Mouse (Mus musculus) lung, embryonic 16.5 days (tissue): Measurements from ENCODE around the gene Rrp1b. TPM values are rescaled to one million over a fixed set of nuclear protein-coding genes. Genes with fewer than 3 reads are reported as not detected.
"Not testable (repeated sequence)": the region's sequence is repeated elsewhere in the genome, so short reads cannot be mapped to it uniquely, and the experiment has no call there.

Experiments
- ATAC-seq: fragments of 200-750 bp; cut with Nextera tagmentation; 2 replicates; pipeline ENCODE4 v1.8.0; 2017; ENCODE audit warnings: low read depth, mild to moderate bottlenecking, moderate library complexity
- H3K27ac ChIP-seq: fragments of 300-500 bp; sonication (generic); 2 replicates; pipeline ENCODE4 v1.5.1; 2014; ENCODE audit warnings: mild to moderate bottlenecking, control low read depth, low read length
- H3K27me3 ChIP-seq: fragments of 300-500 bp; sonication (generic); 2 replicates; pipeline ENCODE4 v1.6.1; 2014; ENCODE audit warnings: low read depth, low read length, mixed read lengths; ENCODE audit not compliant: control insufficient read depth, insufficient read depth
- H3K36me3 ChIP-seq: fragments of 300-500 bp; sonication (generic); 2 replicates; pipeline ENCODE4 v1.6.1; 2014; ENCODE audit warnings: low read length; ENCODE audit not compliant: control insufficient read depth, insufficient read depth
- H3K4me1 ChIP-seq: fragments of 300-500 bp; sonication (generic); replicated peaks from 2 replicates; pipeline ENCODE4 v1.6.1; 2014; ENCODE audit warnings: low read length, mixed read lengths; ENCODE audit not compliant: control insufficient read depth, insufficient read depth
- H3K4me2 ChIP-seq: fragments of 300-500 bp; sonication (generic); 2 replicates; pipeline ENCODE4 v1.6.1; 2014; ENCODE audit warnings: low read depth, low read length, control low read depth
- H3K4me3 ChIP-seq: fragments of 300-500 bp; sonication (generic); 2 replicates; pipeline ENCODE4 v1.5.1; 2014; ENCODE audit warnings: mild to moderate bottlenecking, low read length, control low read depth
- H3K9ac ChIP-seq: fragments of 300-500 bp; sonication (generic); 2 replicates; pipeline ENCODE4 v1.6.1; 2014; ENCODE audit warnings: low read length, control low read depth
- H3K9me3 ChIP-seq: fragments of 300-500 bp; sonication (generic); 2 replicates; pipeline ENCODE4 v1.6.1; 2016; ENCODE audit warnings: low read length; ENCODE audit not compliant: control insufficient read depth
- WGBS: fragments of 180-500 bp; shearing (Covaris S2); extraction: QIAGEN DNeasy Blood & Tissue Kit; methylation state at CpG from one replicate; pipeline ENCODE4 v1.1.7; 2014; 5-methylcytosine and 5-hydroxymethylcytosine counted together
- polyA plus RNA-seq: library from polyadenylated mRNA; unstranded; fragments of >200 nt; fragmentation: Nextera tagmentation; extraction: Ambion mirVana; gene quantifications from 2 replicates; pipeline ENCODE4 v1.2.1, GENCODE M21; 2015

Rrp1b gene
- polyA plus RNA-seq, 1 experiment from 2014 or later, result 58.5 TPM

GRCm38 (mm10) chr17:32106358-32106757 is 70.5 kb downstream of the Rrp1b start:
- Histone ChIP-seq H3K36me3 (no peaks in the 10 kb centered on the region), H3K27me3 (no peaks in the 10 kb centered on the region; the same call in 1 of the 2 replicates), H3K4me2 (no peak overlapping the region), H3K9ac (no peak overlapping the region), H3K4me3 (no peak overlapping the region), H3K9me3 (no peaks in the 10 kb centered on the region), H3K27ac (no peak overlapping the region), H3K4me1 (no peaks in the 10 kb centered on the region; the same call in 1 of the 2 replicates)
- no peak for ATAC-seq
- WGBS, result 64% methylated on average over 2 of the region's 2 CpGs

GRCm38 (mm10) chr17:32107877-32108276 is 72.0 kb downstream of the Rrp1b start:
- H3K27me3 ChIP-seq, result no peaks in the 10 kb centered on the region; the same call in 1 of the 2 replicates
- no peak overlapping the region for H3K4me2 ChIP-seq
- no peaks in the 10 kb centered on the region for H3K36me3 ChIP-seq
- H3K27ac ChIP-seq, result no peak overlapping the region
- no peak for ATAC-seq
- H3K9me3 ChIP-seq, result no peaks in the 10 kb centered on the region
- H3K4me1 ChIP-seq, result no peaks in the 10 kb centered on the region; the same call in 1 of the 2 replicates
- no peak overlapping the region for H3K9ac ChIP-seq
- WGBS, result 58% methylated on average over 5 of the region's 5 CpGs
- no peak overlapping the region for H3K4me3 ChIP-seq

GRCm38 (mm10) chr17:32108320-32109011 is 72.6 kb downstream of the Rrp1b start:
- WGBS, result 57% methylated on average over 5 of the region's 5 CpGs
- not testable (repeated sequence) for H3K27ac ChIP-seq, H3K27me3 ChIP-seq, ATAC-seq, H3K4me3 ChIP-seq, H3K4me1 ChIP-seq, H3K9ac ChIP-seq, H3K4me2 ChIP-seq, H3K9me3 ChIP-seq, H3K36me3 ChIP-seq

GRCm38 (mm10) chr17:32109201-32109940 is 73.5 kb downstream of the Rrp1b start:
- Histone ChIP-seq H3K9ac (no peak overlapping the region), H3K27ac (no peak overlapping the region), H3K36me3 (no peaks in the 10 kb centered on the region), H3K4me2 (no peak overlapping the region), H3K4me1 (peaks cover 11% of the 10 kb centered on the region), H3K9me3 (no peaks in the 10 kb centered on the region), H3K4me3 (no peak overlapping the region), H3K27me3 (peaks cover 5% of the 10 kb centered on the region)
- ATAC-seq, result no peak
- WGBS, result 65% methylated on average over 6 of the region's 6 CpGs

GRCm38 (mm10) chr17:32110424-32110823 is 74.5 kb downstream of the Rrp1b start:
- Histone ChIP-seq H3K9me3 (no peaks in the 10 kb centered on the region), H3K4me1 (peaks cover 11% of the 10 kb centered on the region), H3K4me3 (no peak overlapping the region), H3K27ac (no peak overlapping the region), H3K27me3 (peaks cover 5% of the 10 kb centered on the region), H3K36me3 (no peaks in the 10 kb centered on the region), H3K4me2 (no peak overlapping the region), H3K9ac (no peak overlapping the region)
- 51% methylated on average over 2 of the region's 2 CpGs for WGBS
- peak; percentile 32; the same call in 1 of the 2 replicates for ATAC-seq

- no peak for ATAC-seq
- no peak overlapping the region for H3K27ac ChIP-seq
- 75% methylated on average over 10 of the region's 10 CpGs for WGBS
- H3K36me3 ChIP-seq, result no peaks in the 10 kb centered on the region
- H3K27me3 ChIP-seq, result peaks cover 5% of the 10 kb centered on the region
- peaks cover 11% of the 10 kb centered on the region for H3K4me1 ChIP-seq
- no peak overlapping the region for H3K4me2 ChIP-seq
- H3K9ac ChIP-seq, result no peak overlapping the region
- H3K9me3 ChIP-seq, result no peaks in the 10 kb centered on the region
- H3K4me3 ChIP-seq, result no peak overlapping the region
Observed at GRCm38 (mm10) chr17:32110980-32111780, 75.3 kb downstream of the Rrp1b start.

Other genes with a start within 250 kb of the Rrp1b start
- 32.7 and 33.0 TPM in 2 replicates for gene Sik1, start 180.3 kb upstream of the Rrp1b start, polyA plus RNA-seq
- gene Hsf2bp, start 249 bp downstream of the Rrp1b start, polyA plus RNA-seq, result 0.57 and 0.87 TPM in 2 replicates
- 17.1 and 17.3 TPM in 2 replicates for gene Notch3, start 130.8 kb downstream of the Rrp1b start, polyA plus RNA-seq
- gene Ephx3, start 153.4 kb downstream of the Rrp1b start, polyA plus RNA-seq, result 0.21 and 0.24 TPM in 2 replicates
- gene Brd4, start 248.6 kb downstream of the Rrp1b start, polyA plus RNA-seq, result 70.6 and 83.2 TPM in 2 replicates